Mouse (Mus musculus): Measurements from ENCODE around the gene Shoc2.
"Not testable (repeated sequence)": the region's sequence is repeated elsewhere in the genome, so short reads cannot be mapped to it uniquely, and the experiment has no call there.

The Shoc2 gene

DNA sequence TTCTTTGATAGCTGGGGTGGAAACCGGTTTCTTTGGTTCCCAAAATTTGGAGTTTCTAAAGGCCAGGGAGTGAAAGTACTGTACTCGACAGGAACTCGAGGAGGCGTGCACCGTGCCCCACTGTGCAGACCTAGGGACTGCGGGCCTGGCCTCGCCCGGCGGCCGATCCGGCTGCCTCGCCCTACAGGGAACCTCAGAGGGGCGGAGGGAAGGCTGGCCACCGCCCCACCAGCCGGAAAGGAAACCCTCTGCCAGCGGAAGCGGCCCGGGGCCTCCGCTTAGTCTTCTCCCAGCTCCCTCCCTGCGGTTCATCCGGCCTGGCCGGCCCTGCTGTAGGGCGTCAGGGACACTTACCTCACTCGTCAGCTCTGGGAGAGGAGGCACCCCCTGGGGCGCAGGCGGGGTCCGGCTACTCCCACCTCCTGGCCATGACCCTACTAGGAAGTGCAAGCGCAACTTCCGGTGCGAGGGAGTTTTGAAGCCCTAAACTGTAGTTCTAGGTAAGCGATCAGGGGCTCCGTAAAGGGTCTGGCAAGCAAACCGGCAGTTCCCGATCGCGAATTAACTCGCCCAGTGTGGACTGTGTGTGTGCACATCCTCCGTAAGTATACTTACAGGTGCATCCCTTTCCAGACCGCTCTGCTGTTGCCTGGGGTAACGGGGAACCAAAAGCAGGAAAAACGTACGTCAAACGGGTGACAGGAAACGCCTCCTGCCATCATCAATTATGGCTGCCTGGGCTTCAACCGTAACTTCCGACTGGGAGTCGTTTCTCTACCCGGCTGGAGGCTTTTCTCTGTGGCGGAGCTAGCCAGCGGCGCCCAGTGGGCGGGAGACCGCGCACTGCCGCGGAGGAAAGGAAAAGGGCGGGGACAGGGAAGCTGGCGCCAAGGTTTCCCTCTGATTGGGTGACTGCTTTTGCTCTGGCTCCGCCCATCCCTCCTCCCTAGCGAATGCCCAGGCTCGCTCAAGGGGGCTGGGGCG is at the start of gene Shoc2, which contains the start of gene Bbip1:
Gene Shoc2 (plus strand): TSS at position 505 of the 984 bp plus-strand sequence.
Gene Bbip1 (minus strand): TSS at position 826 of the 984 bp plus-strand sequence.
- DNase-seq (ENCODE audit: low spot score) = peak; percentile 100

DNA sequence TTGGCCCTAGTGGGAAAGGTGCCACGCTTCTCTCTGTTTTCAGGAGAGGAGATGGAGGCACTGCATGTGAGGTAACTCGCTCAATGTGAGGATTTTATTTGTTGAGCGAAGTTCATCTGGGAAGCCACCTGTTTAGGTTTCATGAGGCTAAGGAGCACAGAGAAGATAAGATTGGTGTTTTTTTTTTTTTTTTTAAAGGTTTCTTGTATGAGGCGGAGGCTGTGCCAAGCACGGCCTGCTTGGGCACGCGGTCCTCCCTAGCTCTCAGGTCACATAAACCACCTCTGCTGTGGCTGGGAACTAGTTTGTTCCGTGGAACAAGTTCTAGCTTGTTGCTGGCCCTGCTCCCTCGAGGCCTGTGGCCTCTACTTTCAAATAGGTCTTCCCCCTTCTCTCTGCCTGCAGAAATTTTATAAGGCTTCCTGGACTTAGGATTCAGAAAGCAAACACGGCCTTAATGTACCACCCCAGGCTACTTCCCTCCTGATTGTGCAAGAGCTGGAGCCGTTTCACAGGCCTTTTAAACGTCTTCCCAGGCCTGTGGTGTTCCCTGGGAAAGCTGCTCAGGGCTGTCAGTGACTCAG is 49.5 kb upstream of the Shoc2 start:
- DNase-seq (ENCODE audit: low spot score) = peak; percentile 59

GRCm38 (mm10) chr19:53898046-53898445 is 46.1 kb upstream of the Shoc2 start:
- DNase-seq (ENCODE audit: low spot score) = no peak

GRCm38 (mm10) chr19:53898498-53898897 is 45.6 kb upstream of the Shoc2 start:
- no peak for DNase-seq (ENCODE audit: low spot score)

GRCm38 (mm10) chr19:53898970-53899900 is 44.9 kb upstream of the Shoc2 start:
- DNase-seq (ENCODE audit: low spot score) = no peak

- DNase-seq (ENCODE audit: low spot score) = no peak
These were observed 44.0 kb upstream of the Shoc2 start for GRCm38 (mm10) chr19:53899941-53900610.

DNA sequence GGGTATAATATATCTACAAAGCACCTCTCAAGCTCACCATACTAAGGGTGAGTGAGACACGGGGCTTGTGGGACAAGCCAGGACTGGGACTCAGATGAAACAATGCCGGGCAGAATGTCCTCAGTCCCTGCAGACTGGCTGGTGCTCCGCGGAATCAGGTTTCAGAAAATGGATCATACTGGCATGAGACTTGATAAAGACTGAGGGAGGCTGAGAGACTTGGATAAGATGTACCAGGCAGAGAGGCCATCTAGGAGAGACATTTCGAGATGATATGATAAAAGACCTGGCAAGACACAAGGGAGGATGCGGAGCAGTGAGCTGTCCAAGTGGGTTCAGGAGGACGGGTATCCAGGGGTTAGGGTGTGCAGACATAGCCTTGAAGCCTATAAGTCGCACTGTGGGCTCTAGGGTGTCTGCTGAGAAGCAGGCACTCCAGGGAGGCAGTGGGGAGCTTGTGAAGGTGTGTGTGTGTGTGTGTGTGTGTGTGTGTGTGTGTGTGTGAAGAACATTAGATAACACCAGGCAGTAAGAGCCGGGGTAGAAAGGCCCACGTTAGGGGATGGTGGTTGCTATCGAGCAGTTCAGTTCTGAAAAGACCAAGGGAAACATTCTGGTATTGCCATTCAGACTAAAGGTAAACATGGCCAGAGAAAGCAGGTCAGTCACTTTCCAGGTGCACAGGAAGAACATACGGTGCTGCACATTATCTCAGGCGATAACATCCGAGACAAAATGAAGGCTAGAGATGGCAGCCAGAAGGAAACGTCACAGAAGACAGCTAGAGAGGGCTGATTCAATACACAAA is 42.0 kb upstream of the Shoc2 start:
- DNase-seq (ENCODE audit: low spot score) = no peak

DNA sequence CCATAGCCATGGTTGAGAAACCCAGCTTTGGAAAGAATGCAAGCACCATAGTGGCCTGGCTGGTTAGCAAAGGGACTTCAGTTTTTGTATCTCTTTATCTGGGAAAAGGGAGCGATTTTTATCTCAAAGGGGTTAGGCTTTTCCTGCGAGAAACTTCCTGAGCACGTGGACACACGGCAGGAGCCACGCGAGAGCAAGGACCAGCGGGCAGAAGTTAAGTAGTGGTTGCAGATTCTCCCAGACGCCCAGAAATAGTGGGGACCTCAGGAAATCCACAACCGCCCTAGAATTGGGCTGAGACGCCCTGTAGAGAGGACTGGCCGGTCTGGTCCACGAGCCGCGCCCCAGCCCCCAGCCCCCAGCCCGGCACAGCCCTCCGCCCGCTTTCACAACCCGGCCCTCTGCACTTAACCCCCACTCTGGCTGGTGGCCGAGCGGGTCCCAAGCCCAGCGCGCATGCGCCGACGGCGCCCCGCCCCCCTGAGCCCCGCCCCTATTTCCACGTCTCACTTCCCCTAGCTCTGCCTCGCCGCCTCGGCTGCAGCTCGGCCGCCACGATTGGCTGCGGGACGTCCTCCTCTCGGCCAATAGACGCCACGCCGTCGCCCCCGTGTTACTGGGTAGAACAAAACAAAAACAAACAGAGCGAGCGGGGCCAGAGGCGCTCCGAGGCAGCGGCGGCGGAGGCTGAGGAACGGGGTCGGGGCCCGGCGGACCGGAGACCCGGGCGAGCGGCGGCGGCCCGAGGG is 41.2 kb upstream of the Shoc2 start:
- peak; percentile 99 for DNase-seq (ENCODE audit: low spot score)

DNA sequence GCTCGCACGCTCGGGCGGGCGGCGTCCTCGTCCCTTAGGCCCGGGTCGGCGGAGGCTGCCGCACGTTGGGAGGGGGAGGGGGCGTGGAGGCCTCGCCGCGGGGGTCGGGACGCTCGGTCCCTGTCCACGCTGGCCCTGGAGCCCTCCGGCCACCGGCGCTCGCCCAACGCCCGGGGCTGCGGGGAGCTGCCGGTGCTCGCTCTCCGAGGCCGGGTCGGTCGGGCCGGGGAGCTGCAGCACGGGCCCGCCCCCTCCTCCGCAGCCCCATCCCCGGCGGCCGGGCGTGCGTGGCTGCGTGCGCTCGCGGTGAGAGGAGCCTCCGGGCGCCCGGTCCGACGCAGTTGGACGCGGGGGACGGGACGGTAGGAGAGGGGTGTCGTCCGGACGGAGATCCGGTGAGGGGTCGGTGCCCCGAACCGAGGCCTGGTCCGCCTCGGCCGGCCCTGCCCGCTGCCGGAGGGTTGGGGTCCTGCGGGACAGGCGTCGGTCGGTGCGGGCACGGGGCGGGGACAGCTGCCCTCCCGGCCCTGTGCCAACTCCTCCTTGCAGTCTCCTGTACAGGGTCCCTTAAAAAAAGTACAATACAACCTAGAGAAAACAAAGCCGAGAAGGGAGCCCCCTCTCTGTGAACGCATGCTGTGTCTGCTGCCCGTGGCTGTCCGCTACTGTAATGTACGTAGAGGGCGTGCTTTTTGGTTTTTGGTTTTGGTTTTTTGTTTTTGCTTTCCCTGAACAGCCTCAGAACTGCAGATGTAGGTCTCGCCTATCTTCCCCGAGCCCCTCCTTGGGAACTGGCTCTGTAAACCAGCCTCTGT is 40.4 kb upstream of the Shoc2 start:
- peak; percentile 39 for DNase-seq (ENCODE audit: low spot score)

GRCm38 (mm10) chr19:53904833-53905480 is 39.1 kb upstream of the Shoc2 start:
- DNase-seq (ENCODE audit: low spot score) = no peak

DNA sequence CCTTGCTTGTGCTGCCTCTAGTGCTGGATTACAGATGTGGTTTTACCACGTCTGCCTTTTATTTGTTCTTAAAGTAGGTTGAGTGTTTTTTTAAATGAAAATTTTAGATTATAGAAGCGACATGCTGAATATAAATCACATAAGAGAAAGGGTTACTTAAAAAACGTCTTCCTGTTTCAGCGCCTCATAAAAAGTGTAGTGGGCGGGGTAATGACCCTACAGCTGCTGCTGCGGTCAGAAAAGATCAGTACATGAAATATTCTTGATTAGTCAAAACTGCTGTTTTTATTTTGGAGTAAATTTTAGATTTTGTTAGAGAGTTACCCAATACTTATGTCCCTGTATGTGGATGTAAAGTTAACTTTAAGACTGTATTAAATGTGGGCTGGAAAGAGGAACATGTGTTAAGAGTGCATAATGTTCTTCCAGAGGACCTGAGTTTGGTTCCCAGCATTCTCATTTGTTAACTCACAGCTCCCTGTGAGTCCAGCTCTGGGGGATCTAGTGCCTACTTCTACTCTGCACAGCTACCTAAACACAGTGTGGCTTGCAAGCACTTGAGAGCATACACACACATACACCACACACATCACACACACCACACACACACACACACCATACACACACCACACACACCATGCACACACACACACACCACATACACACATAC is 37.9 kb upstream of the Shoc2 start:
- DNase-seq (ENCODE audit: low spot score) = no peak

GRCm38 (mm10) chr19:53906703-53907070 is 37.4 kb upstream of the Shoc2 start:
- DNase-seq (ENCODE audit: low spot score) = not testable (repeated sequence)

GRCm38 (mm10) chr19:53914950-53915349 is 29.2 kb upstream of the Shoc2 start:
- no peak for DNase-seq (ENCODE audit: low spot score)

GRCm38 (mm10) chr19:53919541-53919940 is 24.6 kb upstream of the Shoc2 start:
- no peak for DNase-seq (ENCODE audit: low spot score)

DNA sequence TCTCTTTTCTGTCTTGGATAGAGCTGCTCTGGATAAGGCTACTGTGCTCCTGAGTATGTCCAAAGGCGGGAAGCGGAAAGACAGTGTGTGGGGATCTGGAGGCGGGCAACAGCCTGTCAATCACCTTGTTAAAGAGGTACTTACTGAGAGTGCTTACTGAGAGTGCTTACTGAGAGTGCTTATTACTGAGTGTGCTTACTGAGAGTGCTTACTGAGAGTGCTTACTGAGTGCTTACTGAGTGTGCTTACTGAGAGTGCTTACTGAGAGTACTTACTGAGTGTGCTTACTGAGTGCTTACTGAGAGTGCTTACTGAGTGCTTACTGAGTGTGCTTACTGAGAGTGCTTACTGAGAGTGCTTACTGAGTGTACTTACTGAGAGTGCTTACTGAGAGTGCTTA is 22.1 kb upstream of the Shoc2 start:
- DNase-seq (ENCODE audit: low spot score) = not testable (repeated sequence)

DNA sequence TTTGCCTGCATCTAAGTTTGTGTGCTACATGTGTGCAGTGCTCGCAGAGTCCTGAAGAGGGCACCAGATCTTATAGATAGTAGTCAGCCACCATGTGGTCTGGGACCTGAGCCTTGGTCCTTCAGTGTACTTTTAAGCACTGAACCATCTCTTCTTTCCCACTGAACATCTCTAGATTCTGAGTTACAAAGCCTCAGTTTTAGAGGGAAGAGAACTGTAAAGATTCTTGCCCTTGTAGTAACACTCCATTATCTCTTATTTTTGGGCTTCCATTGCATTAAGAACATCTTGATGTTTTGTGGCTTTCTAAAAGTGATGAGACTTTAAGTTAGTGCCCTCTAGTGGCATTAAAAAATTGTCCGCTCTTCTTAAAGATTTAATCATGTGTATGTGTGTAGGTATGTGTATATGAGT is 18.8 kb upstream of the Shoc2 start:
- no peak for DNase-seq (ENCODE audit: low spot score)

DNA sequence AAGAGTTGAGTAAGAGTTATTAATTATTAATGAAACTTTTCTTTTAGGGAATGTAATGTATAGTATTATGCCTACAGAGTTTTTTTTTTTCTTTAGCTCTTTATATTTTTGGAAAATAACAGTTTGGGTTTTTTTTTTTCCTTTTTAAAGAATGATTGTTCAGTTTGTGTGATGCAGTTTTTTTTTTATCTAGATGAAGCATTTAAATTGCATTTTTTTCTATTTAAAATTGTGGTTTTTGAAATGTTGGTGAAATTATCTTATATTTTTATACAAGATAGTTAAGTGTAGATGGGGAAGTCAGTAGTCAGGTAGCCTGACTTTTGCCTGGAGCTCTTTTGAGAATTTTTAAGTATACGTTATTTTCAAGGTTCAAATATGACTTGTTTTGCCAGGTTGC is 17.4 kb upstream of the Shoc2 start:
- no peak for DNase-seq (ENCODE audit: low spot score)

DNA sequence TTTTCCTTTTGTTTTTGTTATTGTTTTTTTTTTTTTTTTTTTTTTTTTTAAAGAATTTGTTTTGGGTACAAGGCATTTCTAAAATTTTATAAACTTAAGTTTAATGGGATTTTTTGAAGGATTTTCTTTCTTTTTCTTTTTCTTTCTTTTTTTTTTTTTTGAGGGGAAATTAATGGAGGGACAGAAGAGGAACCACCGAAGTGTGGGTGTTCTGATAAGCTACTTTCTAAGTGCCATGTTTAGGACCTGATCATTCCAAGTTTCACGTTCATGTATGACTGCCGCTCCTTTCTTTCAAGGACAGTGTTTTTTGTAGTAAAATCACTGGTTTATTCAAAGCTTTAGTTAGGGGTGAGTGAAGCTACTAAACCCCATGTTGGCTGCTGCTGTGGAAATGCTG is 14.9 kb upstream of the Shoc2 start:
- no peak for DNase-seq (ENCODE audit: low spot score)
